Comparison of ENCODE assay signal across 13 mouse cellular contexts in the genomic region with DNA sequence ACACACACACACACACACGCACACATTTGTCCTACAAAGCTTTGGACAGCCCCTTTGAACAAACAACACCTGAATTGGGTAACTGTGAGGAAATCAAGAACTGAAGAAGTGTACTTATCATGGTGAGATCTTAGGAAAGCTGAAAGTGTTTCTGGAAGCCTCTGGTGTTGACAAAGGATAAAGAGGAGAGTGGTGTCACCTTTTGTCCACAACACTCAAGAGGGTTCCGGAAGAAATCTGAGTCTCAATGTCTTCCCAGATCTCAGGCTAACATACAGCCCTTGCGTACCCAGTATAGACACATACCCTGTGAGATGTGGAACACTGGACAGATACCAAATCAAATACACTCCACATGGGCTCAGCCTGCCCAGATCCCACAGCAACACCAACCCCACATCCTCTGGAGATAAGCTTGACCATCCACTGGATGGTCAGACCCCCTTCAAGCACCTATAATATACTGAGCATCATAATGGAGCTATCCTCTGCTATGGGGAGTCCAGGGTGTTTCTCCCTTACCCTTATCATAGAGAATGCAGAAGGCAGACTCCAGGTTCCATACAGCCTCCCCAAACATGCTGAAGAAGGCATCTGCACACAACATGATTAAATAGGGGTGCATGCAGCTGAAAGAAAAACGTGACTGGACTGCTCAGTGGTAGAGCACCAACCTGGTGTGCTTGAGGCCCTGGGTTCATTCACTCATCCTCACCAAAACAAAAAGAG. TPM values are rescaled to one million over a fixed set of nuclear protein-coding genes. Genes with fewer than 3 reads are reported as not detected.
DNase-seq lines count a peak whose midpoint lies in the region; ATAC-seq and TF ChIP-seq lines count a peak whose summit lies in the region.
"Had no signal": no experiment of that assay in that cellular context is flagged by ENCODE, and none has a peak within 500 bp of the region (broad histone marks: within the 10 kb centered on the region; RNA-seq: fewer than 3 reads in every experiment).

No protein-coding gene starts in this region.

- no peaks in the 10 kb centered on the region for H3K9me3 ChIP-seq in lung, postnatal 0 days (ENCODE audit: low read length)
- H3K9me3 ChIP-seq in erythroblast, embryonic 14.5 days (ENCODE audit: control insufficient read depth, low read length): no peaks in the 10 kb centered on the region
- H3K9me3 ChIP-seq in liver, embryonic 13.5 days (replicated peaks): no peaks in the 10 kb centered on the region
- H3K9me3 ChIP-seq: hindbrain, embryonic 13.5 days; midbrain, embryonic 13.5 days had no signal

- no peak overlapping the region for H3K9ac ChIP-seq in lung, postnatal 0 days (replicated peaks; ENCODE audit: low read depth)
- H3K9ac ChIP-seq in liver, embryonic 13.5 days: peak overlapping the region; percentile 73
- H3K9ac ChIP-seq: hindbrain, embryonic 13.5 days; midbrain, embryonic 13.5 days had no signal

- ATAC-seq in lung, postnatal 0 days: peak; percentile 57
- peak; percentile 91 for ATAC-seq in liver, embryonic 13.5 days (ENCODE audit: low read depth)
- ATAC-seq in megakaryocyte-erythroid progenitor cell, adult 5-6 weeks (replicated peaks; ENCODE audit: low FRiP score, low TSS enrichment, poor library complexity, severe bottlenecking): peak; percentile 76
- ATAC-seq: CD4-positive, CD25-positive, alpha-beta regulatory T cell, adult 4 months; midbrain, embryonic 13.5 days had no signal

- peak overlapping the region; percentile 62 for H3K27ac ChIP-seq in lung, postnatal 0 days (ENCODE audit: low read length)
- H3K27ac ChIP-seq in liver, embryonic 13.5 days: peak overlapping the region; percentile 99
- H3K27ac ChIP-seq: hindbrain, embryonic 13.5 days; midbrain, embryonic 13.5 days had no signal

- TF ChIP-seq CTCF in lung, postnatal 0 days (IDR thresholded peaks at IDR 0.05): no peak

- H3K4me3 ChIP-seq in lung, postnatal 0 days (ENCODE audit: low read depth, low read length): no peak overlapping the region
- peak overlapping the region; percentile 50 for H3K4me3 ChIP-seq in erythroblast, embryonic 14.5 days (replicated peaks)
- H3K4me3 ChIP-seq in liver, embryonic 13.5 days (replicated peaks): 0 out of 2 replicates have a peak overlapping the region, but pooled peaks have one; percentile 7
- H3K4me3 ChIP-seq: hindbrain, embryonic 13.5 days; midbrain, embryonic 13.5 days had no signal

- H3K4me1 ChIP-seq in lung, postnatal 0 days (ENCODE audit: insufficient read depth, low read depth, low read length): peaks cover 35% of the 10 kb centered on the region
- H3K4me1 ChIP-seq in erythroblast, embryonic 14.5 days (ENCODE audit: control insufficient read depth): peaks cover 97% of the 10 kb centered on the region
- H3K4me1 ChIP-seq in liver, embryonic 13.5 days (replicated peaks): peaks cover 86% of the 10 kb centered on the region

- WGBS in lung, postnatal 0 days: 43% methylated on average over 4 of the region's 4 CpGs
- 48% methylated on average over 4 of the region's 4 CpGs for WGBS in liver, embryonic 13.5 days (ENCODE audit: insufficient replicate concordance)

- no peaks in the 10 kb centered on the region for H3K36me3 ChIP-seq in lung, postnatal 0 days (ENCODE audit: insufficient read depth, low read length)
- H3K36me3 ChIP-seq in erythroblast, embryonic 14.5 days (ENCODE audit: control insufficient read depth): peaks cover 24% of the 10 kb centered on the region
- H3K36me3 ChIP-seq in liver, embryonic 13.5 days: no peaks in the 10 kb centered on the region
- H3K36me3 ChIP-seq: hindbrain, embryonic 13.5 days; midbrain, embryonic 13.5 days had no signal

- TF ChIP-seq EP300 in lung, postnatal 0 days (IDR thresholded peaks at IDR 0.05): peak; percentile 96

- no peaks in the 10 kb centered on the region for H3K27me3 ChIP-seq in lung, postnatal 0 days (replicated peaks; ENCODE audit: insufficient read depth, low read length)
- H3K27me3 ChIP-seq in erythroblast, embryonic 14.5 days (ENCODE audit: control insufficient read depth): no peaks in the 10 kb centered on the region
- H3K27me3 ChIP-seq in liver, embryonic 13.5 days: no peaks in the 10 kb centered on the region
- H3K27me3 ChIP-seq: hindbrain, embryonic 13.5 days; midbrain, embryonic 13.5 days had no signal

- H3K4me2 ChIP-seq in lung, postnatal 0 days (replicated peaks; ENCODE audit: low read depth, low read length): no peak overlapping the region
- H3K4me2 ChIP-seq in liver, embryonic 13.5 days: peak overlapping the region; percentile 54
- H3K4me2 ChIP-seq: hindbrain, embryonic 13.5 days; midbrain, embryonic 13.5 days had no signal

- peak; percentile 82 for DNase-seq in lung, postnatal 0 days (ENCODE audit: low spot score)
- no peak for DNase-seq in lung, postnatal 10 days
- DNase-seq in liver, embryonic 13.5 days: peak; percentile 73
- DNase-seq in right cerebral cortex, adult 2 months (ENCODE audit: low spot score in 2 of 2): no peak
- no peak for DNase-seq in ovary, postnatal 36 days (ENCODE audit: low spot score)
- DNase-seq: adrenal gland, postnatal 14 days; cerebellum, adult 9-11 months; gastrocnemius, postnatal 36 days had no signal

RNA-seq across cellular contexts. Expression of gene Lpcat1, which starts 23.7 kb away (rescaled TPM):
- polyA plus RNA-seq in lung, postnatal 0 days (2015; fragmentation: Nextera tagmentation; extraction: Ambion mirVana): 368 and 414 TPM in 2 replicates
- 11.1 and 15.4 TPM in 2 replicates for polyA plus RNA-seq in erythroblast, embryonic 14.5 days (2012)
- 77.9 and 83.7 TPM in 2 replicates for polyA plus RNA-seq in liver, embryonic 13.5 days (2015; fragmentation: Nextera tagmentation; extraction: Ambion mirVana)
- 46.7 and 50.6 TPM in 2 replicates for total RNA-seq in megakaryocyte-erythroid progenitor cell, adult 5-6 weeks (2014; fragmentation: Nextera tagmentation)
- total RNA-seq in megakaryocyte-erythroid progenitor cell, adult 5-6 weeks (2017): 19.3 and 32.4 TPM in 2 replicates

Comparison
In these comparisons a context has a peak if more than half of its experiments do, and no peak if none do; other contexts are left out.
1. DNase-seq: peak in lung, postnatal 0 days (single experiment) and liver, embryonic 13.5 days (single experiment); none in lung, postnatal 10 days (single experiment), right cerebral cortex, adult 2 months (0 of 2) and ovary, postnatal 36 days (single experiment).
2. Peak in every context shown above with its lines, with median percentiles within 50 percentile points of each other: ATAC-seq.